Mouse (Mus musculus) 3T3-L1 (cell line): ENCODE data around the gene Aqp9.
"Not testable (repeated sequence)": the region's sequence is repeated elsewhere in the genome, so short reads cannot be mapped to it uniquely, and the experiment has no call there.

ENCODE experiments used
- DNase-seq: peaks from one replicate; pipeline ENCODE4 v3.0.0-alpha.2; 2015; ENCODE audit warnings: low read depth, low spot score

The Aqp9 gene

DNA sequence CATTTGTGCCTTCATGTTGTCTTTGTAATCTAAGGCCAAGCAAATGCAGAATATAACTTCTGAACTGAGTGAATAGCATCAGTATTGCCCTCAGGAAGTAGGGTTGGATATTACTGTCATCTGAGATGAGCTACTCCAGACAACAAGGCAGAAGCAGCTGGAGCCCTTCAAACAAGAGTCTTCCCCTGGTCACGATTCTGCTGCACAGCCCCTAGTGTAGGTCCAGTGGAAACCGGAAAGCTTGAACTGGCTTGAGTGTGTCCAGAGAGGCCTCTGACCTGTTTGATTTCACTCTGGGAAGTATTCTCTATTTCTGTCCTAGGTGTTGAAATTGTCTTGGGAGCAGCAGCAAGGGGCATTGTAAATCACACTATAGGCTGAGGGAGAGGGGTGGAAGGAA lies 29.5 kb downstream of the Aqp9 start:
- DNase-seq = no peak

DNA sequence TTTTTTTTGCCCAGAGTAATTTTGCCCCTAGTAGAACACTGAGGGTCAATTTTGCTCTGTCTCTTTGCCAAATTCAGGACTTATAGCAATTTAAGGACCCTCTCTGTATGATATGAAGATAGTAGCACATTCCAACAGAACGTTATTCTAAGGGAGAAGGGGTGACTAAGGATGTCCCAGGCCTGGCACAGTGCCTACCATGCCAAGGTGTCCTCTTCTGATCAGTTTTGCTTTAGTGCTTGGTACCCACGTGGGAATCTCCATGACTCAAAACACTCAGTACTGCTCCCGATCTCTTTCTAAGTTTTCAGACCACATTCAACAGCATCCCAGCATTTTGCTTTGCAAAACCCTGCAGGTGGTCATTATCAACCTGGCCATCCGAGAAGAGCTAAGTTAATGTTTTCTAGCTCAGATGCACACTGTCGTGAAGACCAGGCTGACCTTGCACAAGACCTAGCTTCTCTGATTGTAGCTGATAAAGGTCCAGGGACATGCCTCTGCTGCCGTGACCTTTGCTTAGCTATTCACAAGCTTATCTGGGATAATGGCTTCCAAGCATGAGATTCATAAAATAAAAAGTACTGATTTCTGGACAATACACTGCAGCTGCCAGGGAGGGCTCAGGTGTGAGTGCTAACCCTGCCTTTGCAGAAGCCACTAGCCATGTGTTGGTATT lies 31.1 kb downstream of the Aqp9 start:
- no peak for DNase-seq

DNA sequence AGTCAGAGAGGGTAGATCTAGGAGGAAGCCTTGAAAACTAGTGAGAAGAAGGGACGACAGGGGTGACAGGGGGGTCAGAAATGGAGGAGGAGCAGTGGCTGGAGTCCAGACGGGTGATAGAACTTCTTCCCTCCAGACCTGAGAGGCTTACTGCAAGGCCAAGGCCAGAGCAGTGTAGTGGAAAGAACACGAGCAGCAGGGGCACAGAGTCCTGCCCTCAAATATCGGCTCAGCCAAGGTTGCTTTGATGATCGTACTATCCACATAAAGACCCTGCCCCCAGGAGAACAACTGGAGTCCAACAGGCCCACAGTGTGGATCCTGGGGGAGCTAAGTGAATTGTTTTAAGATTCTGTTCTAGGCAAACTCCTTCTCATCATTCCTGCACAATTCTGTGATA lies 33.4 kb downstream of the Aqp9 start:
- DNase-seq = no peak

DNA sequence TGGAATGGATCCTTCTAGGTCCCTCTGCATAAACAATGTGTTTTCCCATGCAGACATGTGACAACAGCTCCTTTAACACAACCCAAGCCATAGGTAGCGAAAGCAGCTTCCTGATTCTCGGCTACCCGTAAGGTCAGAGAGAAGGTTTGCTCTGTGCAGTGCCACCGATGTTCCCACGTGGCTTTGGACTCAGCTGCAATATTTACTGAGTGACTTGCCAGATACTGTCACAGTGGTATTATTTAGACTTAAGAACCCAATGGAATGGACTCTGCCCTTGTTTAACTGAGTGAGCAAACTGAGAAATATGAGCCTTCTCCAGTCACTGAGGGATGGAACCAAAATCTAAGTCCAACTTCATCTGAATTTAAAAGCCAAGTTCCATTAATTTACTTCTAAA lies 35.3 kb downstream of the Aqp9 start:
- no peak for DNase-seq

DNA sequence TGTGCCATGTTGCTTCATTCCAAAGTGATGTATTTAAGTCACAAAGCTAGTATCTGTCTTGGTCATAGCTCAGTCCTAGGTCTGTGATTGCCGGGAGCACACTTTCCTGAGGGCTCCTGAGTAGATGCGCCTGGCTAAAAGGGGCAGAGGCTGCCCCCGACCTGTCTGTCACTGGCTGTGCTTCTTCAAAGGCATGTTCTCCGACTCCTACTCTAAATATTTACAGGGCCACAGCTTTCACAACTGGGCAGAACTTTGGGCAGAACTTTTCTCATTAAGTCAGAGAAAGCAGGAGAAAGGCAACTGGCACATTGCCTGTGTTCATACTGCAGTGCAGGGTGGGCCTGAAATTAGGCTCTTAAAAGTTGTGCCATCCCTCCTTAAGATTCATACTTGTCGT lies 36.7 kb downstream of the Aqp9 start:
- no peak for DNase-seq

DNA sequence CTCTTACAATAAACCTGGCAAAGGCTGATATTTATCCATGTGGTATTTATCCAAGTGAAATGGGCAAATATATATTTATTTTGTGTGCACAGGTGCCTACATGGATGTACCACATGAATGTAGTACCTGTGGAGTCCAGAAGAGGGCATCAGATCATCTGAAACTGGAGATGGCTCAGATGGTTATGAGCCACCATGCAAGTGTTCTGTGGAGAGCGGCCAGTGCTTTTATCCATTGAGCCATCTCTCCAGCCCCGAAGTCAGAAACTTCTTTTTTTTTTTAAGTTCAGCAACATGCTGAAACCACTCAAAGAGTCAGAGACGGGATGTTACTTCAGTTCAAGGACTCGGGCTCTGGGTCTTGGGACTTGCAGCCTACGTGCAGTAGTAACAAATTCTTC lies 39.6 kb downstream of the Aqp9 start:
- peak; percentile 77 for DNase-seq

DNA sequence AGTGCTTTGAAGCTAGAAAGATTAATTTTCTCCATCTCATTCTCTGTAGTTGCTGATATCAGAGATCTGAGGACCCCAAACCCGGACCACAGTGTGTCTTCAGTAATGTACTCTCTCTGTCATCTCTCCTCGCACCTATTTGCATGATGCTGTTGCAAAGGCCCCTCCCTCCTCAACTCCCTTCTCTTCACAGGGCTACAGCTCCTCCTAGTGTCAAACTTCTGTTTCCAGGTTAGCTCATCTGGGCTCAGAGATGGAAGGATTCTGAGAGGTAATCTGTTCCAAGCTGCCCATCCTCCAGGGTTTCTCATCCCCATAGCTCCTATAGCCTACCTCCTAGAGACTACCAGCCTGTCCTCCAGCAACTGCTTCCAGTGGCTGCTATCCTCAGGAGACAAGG lies 42.3 kb downstream of the Aqp9 start:
- peak; percentile 70 for DNase-seq

DNA sequence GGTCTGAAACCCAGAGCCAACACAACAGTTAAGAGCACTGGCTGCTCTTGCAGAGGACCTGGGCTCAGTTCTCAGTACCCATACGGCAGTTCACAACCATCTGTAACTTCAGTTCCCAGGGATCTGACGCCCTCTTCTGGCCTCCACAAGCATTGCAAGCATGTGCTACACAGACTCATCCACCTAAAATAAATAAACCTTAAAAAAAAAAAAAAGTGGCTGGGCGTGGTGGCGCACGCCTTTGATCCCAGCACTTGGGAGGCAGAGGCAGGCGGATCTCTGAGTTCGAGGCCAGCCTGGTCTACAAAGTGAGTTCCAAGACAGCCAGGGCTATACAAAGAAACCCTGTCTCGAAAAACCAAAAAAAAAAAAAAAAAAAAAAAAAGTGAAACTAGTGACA lies 45.4 kb downstream of the Aqp9 start:
- DNase-seq = not testable (repeated sequence)

DNA sequence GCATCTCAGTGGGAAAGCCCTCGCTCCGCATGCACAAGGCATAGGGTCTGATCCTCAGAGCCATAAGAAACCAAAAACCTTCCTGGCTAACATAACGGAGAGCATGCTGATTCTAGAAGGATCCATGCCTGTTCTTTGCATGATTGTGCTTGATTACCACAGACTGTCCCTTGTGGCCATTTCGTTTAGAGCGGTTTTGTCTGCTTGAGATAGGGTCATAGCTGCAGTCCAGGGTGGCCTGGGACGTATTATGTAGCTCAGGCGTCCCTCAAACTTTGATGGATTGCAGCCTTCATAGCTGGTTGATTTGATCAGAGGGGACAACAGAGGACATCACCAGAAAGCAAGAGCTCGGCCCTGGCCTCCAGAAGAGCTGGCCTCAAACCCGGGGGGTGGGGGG lies 47.6 kb downstream of the Aqp9 start:
- no peak for DNase-seq

DNA sequence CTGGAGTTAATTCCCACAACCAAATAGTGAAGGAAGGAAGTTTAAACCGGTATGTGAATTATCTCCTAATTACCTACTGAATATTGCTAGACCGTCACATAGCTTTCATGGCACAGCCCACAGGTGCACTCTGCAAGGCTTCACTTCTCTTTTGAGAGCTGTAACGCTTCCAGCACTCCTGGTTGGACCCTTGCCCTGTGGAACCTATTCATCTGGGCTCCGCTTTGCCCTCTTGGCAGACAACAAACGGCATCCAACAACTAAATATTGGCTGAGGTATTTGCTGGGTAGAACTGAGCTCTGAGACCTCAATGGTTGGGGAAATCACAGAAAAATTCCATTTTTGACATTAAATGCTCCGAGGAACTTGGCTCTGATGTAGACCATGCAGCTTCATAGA lies 55.3 kb downstream of the Aqp9 start:
- DNase-seq = no peak

DNA sequence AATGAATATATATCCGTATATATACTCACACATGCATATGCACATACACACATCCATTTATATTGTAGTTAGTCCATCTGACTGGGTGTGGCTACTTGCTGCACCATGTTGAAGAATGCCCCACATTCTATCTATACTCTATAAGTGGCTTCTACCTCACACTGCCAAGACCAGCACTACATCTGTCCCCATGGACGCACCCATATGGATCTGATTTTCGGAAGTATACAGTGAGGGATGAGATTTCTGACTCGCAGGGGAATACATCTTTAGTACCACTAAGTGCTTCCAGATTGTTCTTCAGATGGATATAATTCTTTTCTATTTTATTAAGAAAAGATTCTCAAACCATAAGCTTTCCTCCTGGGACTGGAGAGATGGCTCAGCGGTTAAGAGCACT lies 65.0 kb downstream of the Aqp9 start:
- DNase-seq = no peak

DNA sequence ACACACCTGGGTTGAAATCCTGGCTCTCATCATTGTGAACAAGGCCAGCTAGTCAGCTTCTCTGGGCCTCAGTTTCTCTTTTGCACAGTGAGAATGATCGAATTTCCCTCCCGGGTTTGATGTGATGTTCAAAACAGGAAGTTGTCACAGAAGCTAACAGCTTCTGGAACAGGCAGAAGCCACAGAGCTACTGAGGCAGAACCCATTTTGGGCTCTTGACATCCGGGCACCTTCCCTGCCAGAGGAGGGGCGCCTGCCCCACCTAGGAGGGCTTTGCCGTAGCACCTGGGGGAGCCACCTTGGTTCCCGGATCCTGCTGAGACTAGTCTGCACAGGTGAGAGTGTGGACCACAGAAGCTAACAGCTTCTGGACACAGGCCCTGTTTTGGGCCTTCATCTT lies 74.4 kb downstream of the Aqp9 start:
- DNase-seq = no peak

DNA sequence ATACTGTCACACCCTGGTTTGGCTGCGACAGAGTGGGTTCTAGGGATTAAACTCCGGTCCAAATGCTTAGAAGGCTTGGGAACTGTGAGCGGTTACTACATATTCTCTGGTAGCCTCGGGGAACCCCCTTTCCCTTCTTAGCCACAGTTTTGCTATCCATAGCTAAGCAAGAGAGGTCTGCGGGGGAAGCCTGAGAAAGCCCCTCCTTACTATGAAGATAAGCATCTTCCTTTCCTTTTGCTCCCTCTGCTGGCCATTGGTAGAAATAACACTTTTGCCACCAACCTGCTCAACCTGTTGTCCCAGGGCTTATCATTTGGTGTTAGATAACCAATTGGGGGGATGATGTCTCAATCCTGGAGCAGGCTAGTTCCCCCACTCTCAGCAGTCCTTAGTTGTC lies 76.4 kb downstream of the Aqp9 start:
- DNase-seq = peak; percentile 76

DNA sequence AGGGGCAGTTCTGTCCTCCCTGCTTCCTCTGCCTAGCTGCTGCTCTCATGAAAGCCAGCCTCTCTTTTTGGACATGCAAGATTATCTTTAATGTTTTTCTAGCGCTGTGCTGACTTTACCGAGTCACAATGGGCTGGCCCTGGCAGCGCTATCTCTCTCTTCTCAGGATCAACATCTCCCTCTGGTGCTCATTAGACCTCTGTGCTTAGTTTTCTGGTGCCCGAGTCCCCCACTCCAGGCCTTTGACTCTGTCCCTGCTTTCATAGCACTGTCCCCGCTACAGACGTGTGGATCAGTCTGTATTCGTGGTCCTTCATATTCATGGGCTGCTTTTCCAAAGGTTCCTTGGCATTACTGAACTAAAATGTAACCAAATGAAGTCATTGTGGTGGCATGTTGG lies 89.3 kb downstream of the Aqp9 start:
- no peak for DNase-seq

DNA sequence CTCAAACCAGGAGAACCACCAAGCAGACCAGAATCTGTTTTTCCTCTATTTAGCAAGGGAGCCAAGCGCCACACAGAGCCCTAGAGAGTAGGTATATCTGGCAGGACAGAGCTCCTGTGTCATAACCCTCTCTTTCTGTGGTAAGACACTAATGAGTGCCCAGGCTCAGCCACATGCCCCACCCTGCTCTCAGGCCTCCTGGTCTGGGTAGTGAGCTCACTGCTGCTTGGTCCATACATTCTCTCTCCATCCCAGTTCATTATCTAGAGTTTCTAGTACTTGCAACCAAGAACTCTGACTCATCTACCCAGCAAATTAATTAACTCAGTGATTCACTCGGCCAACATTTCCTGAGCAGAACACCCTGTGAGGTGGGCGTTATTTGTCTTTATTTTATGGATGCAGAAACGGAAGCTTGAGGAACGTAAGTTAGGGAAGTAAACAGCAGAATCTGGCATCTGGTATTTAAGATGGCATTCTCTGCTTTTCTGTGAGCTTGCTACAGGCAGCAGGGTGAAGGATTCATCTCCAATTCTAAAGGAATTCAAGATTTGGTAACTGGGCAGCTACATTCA lies 91.1 kb downstream of the Aqp9 start:
- peak; percentile 18 for DNase-seq

DNA sequence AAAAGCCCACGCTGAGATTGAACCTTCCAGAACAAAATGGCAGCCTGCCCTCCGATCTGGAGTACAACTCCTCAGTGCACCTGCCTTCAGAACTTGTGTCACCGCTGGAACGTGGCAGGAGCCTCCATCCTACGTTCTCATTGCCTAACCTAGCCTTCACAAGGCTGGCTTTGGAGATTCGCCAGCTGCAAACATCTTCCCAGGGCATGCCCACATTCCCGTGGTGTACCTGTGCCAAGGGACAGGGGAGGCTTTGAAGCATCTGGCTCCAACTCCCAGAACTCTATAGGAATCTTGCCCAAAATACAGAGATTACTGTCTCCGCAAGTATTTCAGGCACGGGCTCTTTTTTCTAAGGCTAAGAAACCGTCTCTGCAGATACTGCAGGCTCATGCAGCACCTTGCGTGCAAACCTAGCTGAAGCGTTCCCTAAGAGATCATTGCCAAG lies 92.3 kb downstream of the Aqp9 start:
- no peak for DNase-seq

DNA sequence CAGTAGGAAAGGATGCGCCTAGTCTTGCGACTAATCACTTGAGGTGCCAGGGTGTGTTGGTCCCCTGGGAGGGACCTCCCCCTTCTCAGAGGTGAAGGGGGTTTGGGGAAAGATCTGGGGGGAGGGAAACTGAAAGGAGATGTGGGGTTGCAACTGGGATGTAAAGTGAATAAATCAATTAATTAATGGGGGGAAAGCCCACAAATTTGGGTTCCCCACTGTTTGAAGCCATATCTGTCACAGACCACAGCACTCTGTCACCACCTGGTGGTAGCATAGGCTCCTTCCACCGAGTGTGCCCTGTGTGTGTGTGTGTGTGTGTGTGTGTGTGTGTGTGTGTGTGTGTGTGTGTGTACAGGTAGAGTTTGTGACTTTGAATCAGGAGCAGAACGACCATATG lies 94.7 kb downstream of the Aqp9 start:
- DNase-seq = peak; percentile 32

DNA sequence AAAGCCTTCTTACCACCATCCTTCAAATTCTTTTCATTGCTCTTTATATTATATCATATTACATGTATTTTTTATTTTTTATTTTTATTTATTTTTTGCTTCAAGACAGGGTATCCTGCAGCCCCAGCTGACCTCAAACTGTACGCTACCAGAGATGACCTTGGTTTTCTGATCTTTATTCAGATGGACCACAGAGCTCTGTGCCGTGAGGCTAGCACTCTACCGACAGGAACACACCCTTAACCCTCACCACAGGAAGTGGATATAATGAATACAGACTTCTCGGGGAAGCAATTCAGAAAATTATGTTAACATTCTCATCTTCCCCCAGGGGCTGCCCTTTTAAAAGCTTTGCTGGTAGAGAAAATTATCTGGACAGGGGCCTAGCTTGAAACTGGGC lies 95.4 kb downstream of the Aqp9 start:
- DNase-seq = no peak

DNA sequence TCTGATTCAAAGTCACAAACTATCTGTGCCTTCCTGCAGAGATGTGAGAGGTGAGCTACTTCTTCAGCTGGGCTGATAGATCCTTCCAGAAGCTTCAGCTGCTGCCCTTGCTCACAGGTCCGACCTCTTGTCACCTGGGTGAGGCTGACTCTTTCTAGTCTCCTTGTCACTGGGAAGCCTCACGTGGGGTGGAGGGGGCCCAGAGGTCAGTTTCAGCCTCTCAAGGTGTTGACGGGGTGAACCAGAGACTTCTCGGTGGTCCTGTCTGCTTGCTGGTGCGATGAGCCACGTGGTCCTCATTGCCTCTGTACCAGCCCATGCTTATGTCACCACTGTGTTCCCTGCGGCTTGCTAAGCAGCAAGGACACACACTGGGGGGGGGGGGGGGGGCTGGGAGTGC lies 96.0 kb downstream of the Aqp9 start:
- no peak for DNase-seq

DNA sequence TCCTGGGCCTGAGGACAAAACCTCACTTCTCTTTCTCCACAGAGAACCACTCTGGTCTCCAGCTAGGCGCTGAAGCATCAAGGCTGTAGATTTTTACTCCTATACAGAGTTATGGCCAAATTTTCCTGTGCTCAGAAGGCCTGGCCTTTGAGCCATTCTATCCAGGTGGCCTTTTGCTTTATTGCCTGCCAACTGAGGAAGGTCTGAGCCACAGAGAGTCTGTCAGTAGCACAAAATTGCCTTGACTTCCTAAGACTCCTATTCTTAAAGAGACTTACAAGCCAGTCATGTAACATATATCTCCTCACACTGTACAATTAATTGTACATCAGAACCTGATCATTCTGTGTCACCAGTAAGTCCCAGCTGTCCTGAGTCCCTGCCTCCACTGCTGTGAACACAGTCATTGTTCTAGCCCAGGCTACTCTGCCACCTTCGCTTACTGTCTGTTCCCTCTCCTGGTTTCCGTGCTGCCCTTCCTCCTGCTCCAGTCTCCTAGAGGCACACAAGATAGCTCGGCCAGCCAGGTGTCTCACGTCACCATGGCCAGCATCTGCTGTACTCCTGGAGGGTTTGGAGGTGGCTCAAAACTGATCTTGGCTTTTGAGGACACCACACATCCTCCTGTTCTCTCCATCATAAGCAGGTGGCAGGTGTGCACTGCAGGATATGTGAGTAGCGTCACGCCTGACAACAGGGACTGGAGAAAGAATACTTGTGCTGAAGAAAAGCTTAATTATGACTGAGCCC lies 96.7 kb downstream of the Aqp9 start:
- DNase-seq = no peak

DNA sequence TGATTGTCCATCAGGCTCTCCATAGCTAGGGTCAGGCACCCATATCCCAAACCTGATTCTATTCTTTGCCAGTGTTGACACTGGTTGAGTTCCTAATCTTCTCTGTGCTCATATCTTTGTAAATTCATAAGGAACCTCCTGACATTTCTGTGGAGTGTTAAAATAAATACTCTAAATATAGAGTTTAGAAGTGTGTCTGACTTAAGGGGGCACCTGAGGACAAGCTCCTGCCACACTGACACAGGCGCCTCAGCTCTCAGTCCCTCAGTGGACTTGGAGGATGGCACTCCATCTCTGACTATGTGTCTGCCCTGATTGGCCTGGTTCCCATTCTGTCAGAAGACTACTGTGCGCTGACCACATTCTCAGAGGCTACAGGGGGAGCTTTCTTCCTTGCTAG lies 97.9 kb downstream of the Aqp9 start:
- no peak for DNase-seq

DNA sequence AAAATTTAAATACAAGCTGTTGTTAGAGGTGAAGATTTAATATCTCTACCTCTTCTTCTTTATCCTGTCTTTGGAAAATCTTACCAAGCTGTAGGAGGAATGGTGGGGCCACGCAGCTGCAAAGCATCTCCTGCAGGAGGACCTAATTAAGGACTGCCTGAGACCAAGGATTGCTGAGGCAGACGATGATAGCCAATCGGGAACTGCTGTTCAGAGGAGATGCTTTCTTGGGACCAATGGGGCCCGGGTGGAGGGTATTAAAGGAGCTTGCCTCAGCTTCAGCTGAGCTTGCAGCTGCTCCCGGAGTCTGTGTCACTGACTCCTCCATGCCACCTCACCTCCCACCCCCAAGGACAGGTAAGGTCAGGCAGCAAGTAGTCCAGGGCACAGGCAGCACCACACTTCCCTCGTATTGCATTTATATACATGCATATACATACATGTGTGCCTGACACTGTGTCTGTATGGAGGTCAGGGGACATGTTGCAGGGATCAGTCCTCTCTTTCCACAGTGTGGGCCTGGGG lies 99.6 kb downstream of the Aqp9 start:
- no peak for DNase-seq

DNA sequence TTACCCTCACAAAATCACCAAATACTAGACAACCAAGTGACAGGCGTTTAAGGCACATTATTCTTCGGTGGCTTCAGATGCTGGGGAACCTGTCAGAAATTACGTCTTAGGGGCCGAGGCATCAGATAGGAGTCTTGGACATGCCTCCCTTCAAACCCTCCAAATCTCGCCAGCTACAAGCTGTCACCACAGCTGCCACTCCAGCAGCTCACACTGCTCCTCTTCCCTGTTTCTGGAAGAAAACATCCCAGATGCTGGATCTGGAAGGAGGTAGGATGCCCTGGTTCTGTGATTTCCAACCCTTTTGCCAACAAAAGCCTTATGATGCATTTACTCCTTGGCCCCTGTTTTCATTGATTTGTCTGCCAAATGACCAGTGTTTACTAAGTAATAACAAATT lies 101.3 kb downstream of the Aqp9 start:
- no peak for DNase-seq
